ENCODE assay signal across 1 mouse cellular context in the genomic region with DNA sequence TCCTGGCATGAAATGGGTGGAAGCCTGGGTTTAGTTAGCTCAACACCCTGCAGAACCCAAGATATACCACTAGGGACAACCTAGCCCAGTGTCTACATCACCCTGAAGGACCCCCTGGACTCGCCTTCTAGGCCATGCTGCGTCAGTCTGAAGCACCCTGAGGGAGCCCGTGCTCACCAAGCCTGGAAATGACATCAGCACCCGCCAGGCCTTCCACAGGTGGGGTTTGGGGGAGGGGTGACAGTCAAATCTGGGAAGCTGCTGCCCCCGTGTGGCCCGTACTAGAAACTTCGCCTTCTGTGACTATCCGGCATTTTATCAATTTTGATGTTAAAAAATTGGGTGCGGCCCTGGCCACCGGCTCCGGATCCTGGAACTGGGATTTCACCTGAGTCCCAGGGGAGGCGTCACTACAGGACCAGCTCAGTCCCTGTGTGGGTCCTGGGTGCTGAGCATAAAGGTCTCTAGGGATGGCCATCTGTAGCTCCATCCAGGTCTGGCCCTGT.
TF ChIP-seq lines count a peak whose summit lies in the region.

No protein-coding gene starts in this region.

TF ChIP-seq in C2C12, 6 proteins besides CTCF, POLR2A, EP300 and RAD21:
- no peak for TF ChIP-seq CEBPB (IDR thresholded peaks at IDR 0.05; ENCODE audit: low read depth)
- peak; percentile 66 for TF ChIP-seq MAX (IDR thresholded peaks at IDR 0.05)
- no peak for TF ChIP-seq MYOG (IDR thresholded peaks at IDR 0.05; ENCODE audit: control insufficient read depth, extremely low read depth, insufficient read length)
- TF ChIP-seq USF1 (IDR thresholded peaks at IDR 0.05; ENCODE audit: low read depth), result no peak
- TF ChIP-seq MYOD1 (IDR thresholded peaks at IDR 0.05; ENCODE audit: control insufficient read depth, insufficient read length, low read depth), result peak; percentile 78
- TF ChIP-seq FOSL1 (IDR thresholded peaks at IDR 0.05; ENCODE audit: insufficient read depth, low read length, poor library complexity, severe bottlenecking), result no peak
